Mouse (Mus musculus): ENCODE data around the gene Sirt7. TPM values are rescaled to one million over a fixed set of nuclear protein-coding genes. Genes with fewer than 3 reads are reported as not detected.

Gene Sirt7
- polyA plus RNA-seq, 1 experiment from 2014 or later: 27.2 TPM

DNA sequence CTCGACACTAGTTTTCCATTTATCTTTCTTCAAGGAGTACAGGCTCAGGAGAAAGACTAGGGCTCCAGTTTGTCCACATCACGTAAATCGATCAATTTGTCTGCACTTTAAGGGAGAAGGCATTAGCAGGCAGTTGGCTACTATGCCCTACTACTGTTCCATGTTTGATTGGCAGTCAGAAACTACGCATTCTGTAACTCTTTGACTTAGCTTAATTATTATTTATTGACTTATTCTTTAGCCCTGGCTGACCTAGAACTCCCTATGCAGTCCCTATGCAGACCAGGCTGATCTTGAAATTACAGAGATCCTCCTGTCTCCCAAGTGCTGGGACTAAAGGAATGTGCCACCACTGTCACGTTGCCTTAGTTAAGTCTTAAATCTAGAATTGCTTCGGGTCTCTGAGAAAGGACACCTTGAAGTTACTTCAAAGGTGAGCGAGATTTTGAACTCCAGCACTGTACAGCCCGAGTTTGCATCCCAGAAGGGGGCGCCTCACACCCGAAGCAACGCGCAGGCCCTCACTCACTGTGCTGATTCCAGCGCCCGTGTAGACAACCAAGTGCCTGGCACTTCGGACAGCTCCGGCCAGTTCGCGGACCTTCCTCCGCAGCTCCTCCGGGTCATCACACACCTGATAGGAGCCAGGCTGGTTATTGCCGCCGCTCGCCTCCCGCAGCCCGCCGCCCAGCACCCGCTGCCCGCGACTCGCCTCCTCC lies 920 bp downstream of the Sirt7 start:
- H3K9me3 ChIP-seq (replicated peaks): no peaks in the 10 kb centered on the region
- no peaks in the 10 kb centered on the region for H3K27me3 ChIP-seq (ENCODE audit: low read depth, poor library complexity, severe bottlenecking)
- peak overlapping the region; percentile 79 for H3K27ac ChIP-seq
- H3K4me3 ChIP-seq: peak overlapping the region; percentile 87
- H3K4me1 ChIP-seq: peaks cover 22% of the 10 kb centered on the region
- peaks cover 70% of the 10 kb centered on the region for H3K36me3 ChIP-seq
- WGBS: 13% methylated on average over 30 of the region's 30 CpGs
- DNase-seq (ENCODE audit: low spot score): peak; percentile 74

DNA sequence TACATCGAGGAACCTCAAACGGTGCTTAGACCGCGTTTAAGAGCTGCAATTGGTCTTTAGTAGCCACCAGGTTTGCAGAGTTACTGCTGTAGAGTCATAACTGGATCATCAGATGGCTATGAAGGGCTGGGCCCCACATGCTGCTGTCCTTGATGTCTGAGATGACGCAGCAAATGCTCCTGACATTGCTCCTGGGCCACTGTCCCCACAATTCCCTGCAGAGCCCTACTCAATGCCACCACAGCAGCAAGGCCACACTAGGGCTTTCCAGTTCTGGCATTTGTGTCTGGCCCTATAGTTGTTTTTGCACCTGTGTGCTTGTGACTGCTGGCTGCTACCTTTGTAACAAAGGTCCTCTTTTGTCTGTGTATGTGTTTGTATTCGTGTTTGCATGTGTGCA lies 2.2 kb downstream of the Sirt7 start:
- Histone ChIP-seq H3K27me3 (ENCODE audit: low read depth, poor library complexity, severe bottlenecking) (no peaks in the 10 kb centered on the region), H3K4me1 (peaks cover 26% of the 10 kb centered on the region), H3K27ac (no peak overlapping the region), H3K36me3 (peaks cover 73% of the 10 kb centered on the region), H3K4me3 (no peak overlapping the region), H3K9me3 (replicated peaks) (no peaks in the 10 kb centered on the region)
- DNase-seq (ENCODE audit: low spot score): no peak
- 93% methylated on average over 6 of the region's 6 CpGs for WGBS

DNA sequence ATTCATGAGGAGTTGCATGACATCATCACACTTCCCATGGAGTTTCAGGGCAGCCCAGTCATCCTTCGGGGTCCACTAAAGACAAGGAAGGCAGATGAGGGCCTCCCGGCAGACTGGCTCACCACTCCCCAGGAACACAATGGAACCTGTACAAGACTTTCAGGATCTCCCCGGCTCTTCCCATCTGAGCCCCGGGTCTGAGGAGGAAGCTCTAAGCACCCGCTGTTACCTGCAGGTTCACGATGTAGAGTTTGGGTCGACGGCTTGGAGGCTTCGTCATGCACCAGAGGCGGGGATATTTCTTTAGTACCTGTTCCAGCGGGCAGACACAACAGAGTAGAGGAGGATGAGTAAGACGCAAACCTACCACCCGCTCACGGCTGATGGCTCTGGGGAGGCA lies 4.8 kb downstream of the Sirt7 start:
- Histone ChIP-seq H3K27me3 (ENCODE audit: low read depth, poor library complexity, severe bottlenecking) (no peaks in the 10 kb centered on the region), H3K9me3 (replicated peaks) (no peaks in the 10 kb centered on the region), H3K36me3 (peaks cover 65% of the 10 kb centered on the region), H3K4me1 (peaks cover 33% of the 10 kb centered on the region), H3K4me3 (no peak overlapping the region), H3K27ac (no peak overlapping the region)
- DNase-seq (ENCODE audit: low spot score): no peak
- WGBS: 95% methylated on average over 14 of the region's 14 CpGs

DNA sequence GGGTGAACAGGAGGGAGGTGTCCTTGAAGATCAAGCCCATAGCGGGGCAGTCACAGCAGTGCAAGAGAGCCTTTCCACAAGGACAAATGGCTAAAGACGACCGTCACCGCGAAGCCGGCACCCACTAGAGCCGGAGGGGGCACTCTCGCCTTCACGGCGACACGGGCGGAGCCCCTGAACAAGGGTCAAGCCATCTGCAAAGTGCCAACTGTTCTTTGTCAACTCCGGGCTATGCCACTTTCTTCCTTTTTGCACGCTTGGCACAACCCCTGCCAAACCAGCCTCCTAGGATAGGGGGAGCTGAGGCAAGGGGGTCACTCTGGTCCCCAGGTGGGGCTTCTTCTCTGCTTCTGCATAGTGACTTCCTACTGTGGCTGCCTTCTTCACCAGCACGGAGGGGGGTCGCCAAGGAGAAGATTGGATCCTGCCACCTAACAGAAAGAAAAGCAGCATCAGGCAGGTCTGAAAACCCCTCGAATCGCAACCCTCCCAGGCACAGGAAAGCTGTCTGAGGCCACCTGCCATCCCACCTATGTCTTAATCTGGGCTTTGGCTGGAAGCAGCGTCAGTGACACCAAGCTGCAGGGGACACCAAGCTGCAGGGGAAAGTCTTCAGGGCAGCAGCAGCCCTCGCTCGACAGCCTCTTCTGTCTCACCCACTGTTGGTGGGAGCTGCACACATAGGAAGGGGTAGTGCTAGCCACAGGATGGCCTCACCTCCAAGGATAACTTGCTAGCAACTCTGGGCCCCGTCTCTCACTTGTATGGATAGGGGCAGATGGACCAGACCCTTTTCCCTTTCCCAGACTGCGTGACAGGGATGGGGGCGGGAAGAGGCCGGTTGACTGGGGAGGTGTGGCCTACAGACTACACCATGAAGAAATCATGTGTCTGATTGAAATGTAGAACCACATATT lies 6.2 kb downstream of the Sirt7 start:
- Histone ChIP-seq H3K27ac (no peak overlapping the region), H3K4me3 (0 out of 2 replicates have a peak overlapping the region, but pooled peaks have one; percentile 85)

DNA sequence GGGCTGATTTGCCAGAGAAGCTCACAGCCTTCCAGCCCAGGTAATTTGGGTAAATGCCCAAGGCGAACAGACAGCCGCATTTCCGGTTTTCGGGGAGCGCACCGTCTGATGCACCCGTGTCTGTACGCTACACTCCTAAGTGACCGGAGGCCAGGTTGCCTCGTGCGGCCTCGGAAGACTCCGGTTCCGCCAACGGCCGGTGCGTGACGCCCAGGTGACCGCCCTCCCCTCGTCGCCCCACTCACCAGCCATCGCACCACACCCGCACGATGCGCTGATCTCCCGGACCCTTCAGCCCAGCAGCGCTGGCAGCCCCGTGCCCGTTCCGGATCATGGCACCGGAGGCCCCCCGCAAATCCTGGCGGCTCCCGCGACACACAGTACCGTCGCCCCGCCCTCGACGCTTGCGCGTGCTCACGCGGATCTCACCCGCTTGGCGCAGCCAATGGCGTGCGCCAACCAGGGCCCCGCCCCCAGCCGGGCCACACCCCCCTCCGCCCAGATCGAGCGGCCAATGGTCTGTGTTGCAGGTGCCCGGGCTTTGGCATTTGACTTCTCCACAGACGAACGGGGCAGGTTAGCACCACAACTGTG lies 7.4 kb downstream of the Sirt7 start, which contains the start of gene Pcyt2:
Gene Pcyt2 (minus strand): TSS at position 418 of the 594 bp plus-strand sequence.
- H3K27ac ChIP-seq: peak within 1 kb of the TSS; percentile 90
- peak within 1 kb of the TSS; percentile 85 for H3K4me3 ChIP-seq
- H3K36me3 ChIP-seq: peaks cover 80% of the 10 kb centered on the region
- no peaks in the 10 kb centered on the region for H3K27me3 ChIP-seq (ENCODE audit: low read depth, poor library complexity, severe bottlenecking)
- peaks cover 20% of the 10 kb centered on the region for H3K4me1 ChIP-seq
- WGBS: 1% methylated on average over 56 of the region's 56 CpGs
- DNase-seq (ENCODE audit: low spot score): peak; percentile 93
- H3K9me3 ChIP-seq (replicated peaks): no peaks in the 10 kb centered on the region

More for the DNA sequence above, 6.2 kb downstream of the Sirt7 start:
- DNase-seq (ENCODE audit: low spot score): no peak
- Histone ChIP-seq H3K27me3 (ENCODE audit: low read depth, poor library complexity, severe bottlenecking) (no peaks in the 10 kb centered on the region), H3K36me3 (peaks cover 76% of the 10 kb centered on the region), H3K4me1 (peaks cover 22% of the 10 kb centered on the region), H3K9me3 (replicated peaks) (no peaks in the 10 kb centered on the region)
- 94% methylated on average over 25 of the region's 25 CpGs for WGBS

- WGBS: 51% methylated on average over 4 of the region's 4 CpGs
- H3K27ac ChIP-seq: peak overlapping the region; percentile 90
- H3K27me3 ChIP-seq (ENCODE audit: low read depth, poor library complexity, severe bottlenecking): no peaks in the 10 kb centered on the region
- H3K4me3 ChIP-seq: peak overlapping the region; percentile 85
- no peak for DNase-seq (ENCODE audit: low spot score)
- peaks cover 81% of the 10 kb centered on the region for H3K36me3 ChIP-seq
- H3K4me1 ChIP-seq: peaks cover 20% of the 10 kb centered on the region
- H3K9me3 ChIP-seq (replicated peaks): no peaks in the 10 kb centered on the region
These were observed 8.3 kb downstream of the Sirt7 start for GRCm38 (mm10) chr11:120616617-120617294.

DNA sequence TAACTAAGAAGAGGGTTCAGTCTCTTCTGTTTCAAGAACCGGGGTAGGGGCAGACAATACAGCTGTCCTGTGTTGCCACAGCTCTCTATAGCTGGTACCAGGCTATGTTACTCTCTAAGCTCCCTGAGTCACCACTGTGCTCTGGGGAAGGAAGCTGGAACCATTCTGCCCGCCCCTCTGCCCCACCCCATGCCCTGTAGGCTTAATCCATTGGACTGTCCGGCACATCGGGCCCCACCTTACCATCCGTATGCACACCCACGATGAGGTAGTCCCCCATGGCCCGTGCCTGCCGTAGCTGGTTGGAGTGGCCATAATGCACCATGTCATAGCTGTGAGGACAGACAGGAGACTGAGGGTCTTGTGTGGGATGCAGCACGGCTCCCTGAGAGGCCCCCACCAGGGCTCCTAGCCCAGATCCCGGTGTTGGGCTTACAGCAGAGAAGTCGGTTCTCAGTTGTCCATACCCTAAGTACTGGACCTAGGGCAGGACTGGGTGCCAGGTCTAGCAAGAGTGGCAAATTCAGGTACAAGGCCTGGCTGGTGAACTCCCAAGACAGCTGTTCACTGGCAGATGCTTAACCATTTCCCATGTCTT lies 9.3 kb downstream of the Sirt7 start:
- Histone ChIP-seq H3K27me3 (ENCODE audit: low read depth, poor library complexity, severe bottlenecking) (no peaks in the 10 kb centered on the region), H3K9me3 (replicated peaks) (no peaks in the 10 kb centered on the region), H3K4me1 (peaks cover 20% of the 10 kb centered on the region), H3K27ac (no peak overlapping the region), H3K36me3 (peaks cover 81% of the 10 kb centered on the region), H3K4me3 (peak overlapping the region; percentile 16; the same call in 1 of the 2 replicates)
- DNase-seq (ENCODE audit: low spot score): no peak
- WGBS: 95% methylated on average over 11 of the region's 11 CpGs

DNA sequence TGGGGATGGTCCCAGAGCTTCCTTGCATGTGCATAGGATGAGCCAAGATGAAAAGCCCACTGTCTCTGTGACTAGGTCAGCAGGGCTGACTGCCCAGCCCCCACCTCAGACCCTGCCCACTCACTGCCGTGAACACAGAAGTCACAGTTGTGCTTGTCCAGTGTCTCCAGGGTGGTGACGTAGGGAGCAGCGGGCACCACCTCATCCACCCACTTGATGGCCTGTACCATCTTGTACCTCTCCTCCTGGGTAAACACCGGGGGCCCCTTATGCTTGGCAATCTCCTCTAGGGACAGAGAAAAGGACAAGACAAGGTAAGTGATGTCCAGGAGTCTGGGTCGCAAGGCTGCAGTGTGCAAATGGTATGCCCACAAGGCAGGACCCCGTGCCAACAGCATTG lies 9.9 kb downstream of the Sirt7 start:
- 95% methylated on average over 6 of the region's 6 CpGs for WGBS
- Histone ChIP-seq H3K9me3 (replicated peaks) (no peaks in the 10 kb centered on the region), H3K27ac (no peak overlapping the region), H3K4me1 (peaks cover 20% of the 10 kb centered on the region), H3K36me3 (peaks cover 81% of the 10 kb centered on the region), H3K27me3 (ENCODE audit: low read depth, poor library complexity, severe bottlenecking) (no peaks in the 10 kb centered on the region), H3K4me3 (no peak overlapping the region)
- DNase-seq (ENCODE audit: low spot score): no peak

GRCm38 (mm10) chr11:120613976-120614375 lies 11.1 kb downstream of the Sirt7 start:
- no peak overlapping the region for H3K4me3 ChIP-seq
- H3K36me3 ChIP-seq: peaks cover 82% of the 10 kb centered on the region
- peaks cover 25% of the 10 kb centered on the region for H3K4me1 ChIP-seq
- H3K27me3 ChIP-seq (ENCODE audit: low read depth, poor library complexity, severe bottlenecking): peaks cover 10% of the 10 kb centered on the region
- no peak for DNase-seq (ENCODE audit: low spot score)
- WGBS: 90% methylated on average over 8 of the region's 8 CpGs
- no peak overlapping the region for H3K27ac ChIP-seq
- no peaks in the 10 kb centered on the region for H3K9me3 ChIP-seq (replicated peaks)

DNA sequence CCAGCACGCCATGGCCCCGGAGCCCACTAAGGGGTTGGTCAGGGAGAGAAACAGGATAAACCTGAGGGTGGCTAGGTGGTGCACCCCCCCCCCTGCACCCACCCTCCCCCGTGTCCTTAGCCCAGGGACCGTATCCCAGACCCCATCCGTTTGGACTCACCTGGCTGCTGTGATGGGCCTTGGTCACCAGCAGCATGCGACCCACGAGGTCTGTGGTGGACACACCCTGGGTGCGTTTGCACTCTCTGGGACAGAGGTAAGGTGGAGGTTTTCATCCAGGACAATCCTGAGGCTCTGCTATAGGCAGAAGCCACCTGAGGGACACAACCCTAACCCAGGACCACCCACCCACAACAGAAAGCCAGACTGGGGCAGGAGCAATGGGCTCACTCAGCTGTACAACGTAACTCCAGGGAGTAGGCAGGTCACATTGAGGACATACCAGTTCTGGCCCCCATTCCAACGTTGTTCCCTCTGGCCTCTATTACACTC lies 11.5 kb downstream of the Sirt7 start:
- H3K9me3 ChIP-seq (replicated peaks): no peaks in the 10 kb centered on the region
- H3K4me1 ChIP-seq: peaks cover 29% of the 10 kb centered on the region
- no peak for DNase-seq (ENCODE audit: low spot score)
- H3K27ac ChIP-seq: no peak overlapping the region
- peaks cover 82% of the 10 kb centered on the region for H3K36me3 ChIP-seq
- WGBS: 88% methylated on average over 10 of the region's 10 CpGs
- peaks cover 15% of the 10 kb centered on the region for H3K27me3 ChIP-seq (ENCODE audit: low read depth, poor library complexity, severe bottlenecking)
- no peak overlapping the region for H3K4me3 ChIP-seq

DNA sequence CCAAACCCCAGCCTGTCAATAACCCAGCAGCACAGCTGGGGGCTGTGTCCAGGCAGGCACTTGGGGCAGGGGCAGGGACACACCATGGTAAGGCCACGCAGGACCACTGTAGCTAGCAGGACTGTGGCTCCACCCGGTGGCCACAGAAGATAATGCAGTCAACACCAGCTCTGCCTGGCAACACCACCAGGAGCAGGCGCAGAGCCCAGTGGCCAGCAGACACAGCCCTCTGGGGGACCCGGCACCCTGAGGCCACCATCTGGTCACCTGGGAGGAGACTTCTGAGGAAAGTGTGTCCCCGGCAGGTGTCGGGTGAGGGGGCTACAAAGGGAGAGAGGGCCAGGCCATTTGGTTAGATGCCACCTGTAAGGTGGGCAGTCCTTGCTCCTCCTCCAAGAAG lies 12.3 kb downstream of the Sirt7 start:
- 39% methylated on average over 6 of the region's 6 CpGs for WGBS
- no peaks in the 10 kb centered on the region for H3K9me3 ChIP-seq (replicated peaks)
- DNase-seq (ENCODE audit: low spot score): peak; percentile 81
- peak overlapping the region; percentile 23 for H3K4me3 ChIP-seq
- H3K27ac ChIP-seq: no peak overlapping the region
- peaks cover 32% of the 10 kb centered on the region for H3K4me1 ChIP-seq
- H3K27me3 ChIP-seq (ENCODE audit: low read depth, poor library complexity, severe bottlenecking): peaks cover 22% of the 10 kb centered on the region
- H3K36me3 ChIP-seq: peaks cover 74% of the 10 kb centered on the region

GRCm38 (mm10) chr11:120610477-120611046 lies 14.5 kb downstream of the Sirt7 start:
- 85% methylated on average over 9 of the region's 9 CpGs for WGBS
- H3K27ac ChIP-seq: no peak overlapping the region
- H3K4me3 ChIP-seq: no peak overlapping the region
- no peak for DNase-seq (ENCODE audit: low spot score)
- H3K4me1 ChIP-seq: peaks cover 21% of the 10 kb centered on the region
- peaks cover 36% of the 10 kb centered on the region for H3K27me3 ChIP-seq (ENCODE audit: low read depth, poor library complexity, severe bottlenecking)
- H3K9me3 ChIP-seq (replicated peaks): no peaks in the 10 kb centered on the region
- H3K36me3 ChIP-seq: peaks cover 85% of the 10 kb centered on the region
